Mouse (Mus musculus): ENCODE measurements around the gene Tom1l2.

DNA sequence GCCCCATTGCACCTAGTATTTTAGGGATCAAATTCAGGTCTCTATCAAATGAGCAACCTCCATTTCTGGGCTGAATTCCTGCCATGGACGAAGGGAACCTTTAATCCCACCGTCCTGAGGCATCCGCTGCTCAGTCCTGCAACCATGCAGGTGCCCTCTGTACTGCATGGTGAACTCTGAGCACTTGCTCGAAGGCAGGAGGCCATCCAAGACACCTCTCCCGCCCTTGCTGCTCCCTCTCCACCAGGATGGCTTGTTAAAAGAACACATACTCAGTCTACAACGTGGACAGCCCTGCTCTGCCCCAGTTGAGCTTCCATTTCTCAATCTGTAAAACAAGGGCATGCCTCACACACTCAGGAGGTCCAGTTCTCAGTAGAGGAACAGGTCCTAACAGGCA is 144.5 kb downstream of the Tom1l2 start:
- no peak for TF ChIP-seq CTCF (IDR thresholded peaks at IDR 0.05; ENCODE audit: borderline replicate concordance, insufficient read depth, low read depth, low read length)
- TF ChIP-seq POLR2A (IDR thresholded peaks at IDR 0.05; ENCODE audit: borderline replicate concordance, insufficient read depth, low read length), result no peak
